8 mouse cellular contexts compared by ENCODE assay signal in the genomic region with DNA sequence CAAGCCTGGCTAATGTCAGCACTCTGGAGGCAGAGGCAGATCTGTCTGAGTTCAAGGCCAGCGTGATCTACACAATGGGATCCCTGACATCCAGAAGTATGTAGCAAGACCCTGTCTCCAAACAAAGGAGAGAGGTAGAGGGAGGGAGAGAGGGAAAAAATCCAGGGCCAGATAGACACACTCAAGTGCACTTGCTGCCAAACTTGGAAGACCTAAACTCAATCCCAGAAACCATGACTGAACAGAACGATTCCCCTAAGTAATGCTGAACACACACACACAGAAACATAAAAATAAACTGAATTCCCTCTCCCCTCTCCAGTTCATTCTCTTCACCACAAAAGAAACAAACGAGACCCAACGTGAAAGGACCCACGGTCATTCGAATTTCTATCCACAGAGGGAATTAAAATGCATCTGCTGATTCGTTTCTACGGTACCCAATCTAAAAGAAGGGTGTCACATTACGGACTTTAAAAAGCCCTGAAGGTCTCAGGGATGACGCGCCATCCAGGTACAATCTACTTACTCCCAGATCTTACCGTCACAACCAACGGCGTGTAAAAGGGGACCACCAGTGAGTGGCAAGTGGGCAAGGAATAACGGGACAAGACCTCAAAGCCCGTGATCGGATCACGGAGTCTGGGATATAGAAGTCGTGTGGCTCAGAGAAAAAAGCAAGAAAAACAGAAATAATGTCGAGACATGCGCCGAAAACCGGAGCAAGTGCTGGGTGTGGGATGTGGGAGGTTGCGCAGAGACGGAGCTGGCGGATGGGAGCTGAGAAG. TPM values are rescaled to one million over a fixed set of nuclear protein-coding genes. Genes with fewer than 3 reads are reported as not detected.
A peak's percentile ranks its signal among the peaks of the same experiment; 100 is the strongest.
DNase-seq lines count a peak whose midpoint lies in the region; ATAC-seq lines count a peak whose summit lies in the region.

No protein-coding gene starts in this region.

- WGBS in heart, embryonic 16.5 days: under 1% methylated on average over 26 of the region's 26 CpGs
- 2% methylated on average over 26 of the region's 26 CpGs for WGBS in liver, embryonic 12.5 days (ENCODE audit: insufficient replicate concordance)
- WGBS in stomach, embryonic 15.5 days: 1% methylated on average over 26 of the region's 26 CpGs

- no peaks in the 10 kb centered on the region for H3K27me3 ChIP-seq in heart, embryonic 16.5 days (ENCODE audit: control insufficient read depth, insufficient read depth, low read length)
- H3K27me3 ChIP-seq in liver, embryonic 12.5 days (replicated peaks): no peaks in the 10 kb centered on the region
- H3K27me3 ChIP-seq in stomach, embryonic 15.5 days (replicated peaks): no peaks in the 10 kb centered on the region

- H3K9ac ChIP-seq in heart, embryonic 16.5 days (ENCODE audit: low read length): peak overlapping the region; percentile 90
- peak overlapping the region; percentile 94 for H3K9ac ChIP-seq in liver, embryonic 12.5 days
- peak overlapping the region; percentile 98 for H3K9ac ChIP-seq in stomach, embryonic 15.5 days

- peaks cover 22% of the 10 kb centered on the region for H3K36me3 ChIP-seq in heart, embryonic 16.5 days (ENCODE audit: control insufficient read depth, insufficient read depth)
- H3K36me3 ChIP-seq in liver, embryonic 12.5 days: peaks cover 41% of the 10 kb centered on the region
- H3K36me3 ChIP-seq in stomach, embryonic 15.5 days: peaks cover 19% of the 10 kb centered on the region

- H3K4me1 ChIP-seq in heart, embryonic 16.5 days (ENCODE audit: control insufficient read depth, insufficient read depth, low read length): peaks cover 19% of the 10 kb centered on the region
- peaks cover 40% of the 10 kb centered on the region for H3K4me1 ChIP-seq in liver, embryonic 12.5 days
- peaks cover 8% of the 10 kb centered on the region for H3K4me1 ChIP-seq in stomach, embryonic 15.5 days

- DNase-seq in retina, embryonic 14.5 days (ENCODE audit: low spot score): peak; percentile 28
- no peak for DNase-seq in retina, postnatal 1 day
- peak; percentile 51 for DNase-seq in c-Kit-positive CD71-positive TER-119-positive erythroid progenitor cells, embryonic 14.5 days (ENCODE audit: low spot score)
- no peak for DNase-seq in adrenal gland, postnatal 4 days (ENCODE audit: low spot score in 2 of 2)
- DNase-seq in cerebellum, postnatal 36 days: no peak

- H3K27ac ChIP-seq in heart, embryonic 16.5 days (ENCODE audit: low read length): peak overlapping the region; percentile 91
- H3K27ac ChIP-seq in liver, embryonic 12.5 days: peak overlapping the region; percentile 83
- H3K27ac ChIP-seq in stomach, embryonic 15.5 days: peak overlapping the region; percentile 89

- peak overlapping the region; percentile 81 for H3K4me2 ChIP-seq in heart, embryonic 16.5 days (ENCODE audit: low read depth, low read length)
- H3K4me2 ChIP-seq in liver, embryonic 12.5 days: peak overlapping the region; percentile 70
- peak overlapping the region; percentile 71 for H3K4me2 ChIP-seq in stomach, embryonic 15.5 days

- ATAC-seq in heart, embryonic 16.5 days (replicated peaks; ENCODE audit: extremely low read depth, insufficient read depth, low FRiP score): no peak
- no peak for ATAC-seq in liver, embryonic 12.5 days
- ATAC-seq in stomach, embryonic 15.5 days (ENCODE audit: insufficient read depth, low FRiP score, low read depth): no peak

- H3K4me3 ChIP-seq in heart, embryonic 16.5 days (ENCODE audit: low read length): peak overlapping the region; percentile 70
- H3K4me3 ChIP-seq in liver, embryonic 12.5 days: peak overlapping the region; percentile 89
- H3K4me3 ChIP-seq in stomach, embryonic 15.5 days (replicated peaks): peak overlapping the region; percentile 94

- no peaks in the 10 kb centered on the region for H3K9me3 ChIP-seq in heart, embryonic 16.5 days (replicated peaks; ENCODE audit: control insufficient read depth, low read length)
- no peaks in the 10 kb centered on the region for H3K9me3 ChIP-seq in liver, embryonic 12.5 days (replicated peaks)
- H3K9me3 ChIP-seq in stomach, embryonic 15.5 days: no peaks in the 10 kb centered on the region

RNA-seq across cellular contexts. Expression of gene Drg1, which starts 0.7 kb away (rescaled TPM):
- 166 and 198 TPM in 2 replicates for polyA plus RNA-seq in heart, embryonic 16.5 days (2015; fragmentation: Nextera tagmentation; extraction: Ambion mirVana)
- polyA plus RNA-seq in liver, embryonic 12.5 days (2016; fragmentation: Nextera tagmentation; extraction: Ambion mirVana): 167 and 169 TPM in 2 replicates
- 223 and 232 TPM in 2 replicates for polyA plus RNA-seq in stomach, embryonic 15.5 days (2015; fragmentation: Nextera tagmentation; extraction: Ambion mirVana)
- 100 to 1,000 TPM; 116 to 117 TPM for total RNA-seq in adrenal gland, postnatal 4 days (2021)

RNA-seq across cellular contexts. Expression of gene Patz1, which starts 23.2 kb away (rescaled TPM):
- polyA plus RNA-seq in heart, embryonic 16.5 days (2015; fragmentation: Nextera tagmentation; extraction: Ambion mirVana): 25.7 and 26.3 TPM in 2 replicates
- 29.0 and 30.5 TPM in 2 replicates for polyA plus RNA-seq in liver, embryonic 12.5 days (2016; fragmentation: Nextera tagmentation; extraction: Ambion mirVana)
- polyA plus RNA-seq in stomach, embryonic 15.5 days (2015; fragmentation: Nextera tagmentation; extraction: Ambion mirVana): 39.9 and 42.0 TPM in 2 replicates
- 10 to 100 TPM; 67.7 to 72.5 TPM for total RNA-seq in adrenal gland, postnatal 4 days (2021)

Comparison
In these comparisons a context has a peak if more than half of its experiments do, and no peak if none do; other contexts are left out.
1. DNase-seq: peak in retina, embryonic 14.5 days (single experiment) and c-Kit-positive CD71-positive TER-119-positive erythroid progenitor cells, embryonic 14.5 days (single experiment); none in retina, postnatal 1 day (single experiment), adrenal gland, postnatal 4 days (0 of 2) and cerebellum, postnatal 36 days (0 of 2).
2. Peak in every context shown above with its lines, with median percentiles within 50 percentile points of each other: H3K27ac ChIP-seq, H3K4me2 ChIP-seq, H3K4me3 ChIP-seq and H3K9ac ChIP-seq.